Mouse (Mus musculus) MEL (cell line): ENCODE results near the gene Dpy19l3. TPM values are rescaled to one million over a fixed set of nuclear protein-coding genes. Genes with fewer than 3 reads are reported as not detected.

Experiments used
- DNase-seq: peaks from one replicate; pipeline ENCODE4 v3.0.0; 2011; ENCODE audit warnings: low read depth, low spot score
- H3K27ac ChIP-seq: 2 replicates; pipeline ENCODE4 v1.5.1; 2012; ENCODE audit warnings: low read depth, mild to moderate bottlenecking, control low read depth, low read length, moderate library complexity; ENCODE audit not compliant: control insufficient read depth
- H3K27me3 ChIP-seq, 2 experiments: fragments of 150-350 bp in 1 of 2; sonication (generic) in 1 of 2; 2 replicates each; pipeline ENCODE4 v1.6.1; 2012; ENCODE audit warnings: low read length in 2 of 2, mild to moderate bottlenecking in 2 of 2, improper control_type of control experiment in 1 of 2, moderate library complexity in 1 of 2; ENCODE audit not compliant: insufficient read depth in 2 of 2, control insufficient read depth in 1 of 2
- H3K36me3 ChIP-seq, 2 experiments: 2 replicates each; pipeline ENCODE4 v1.6.1; 2012 to 2014; ENCODE audit warnings: low read length in 2 of 2, improper control_type of control experiment in 1 of 2, inconsistent platforms in 1 of 2, mild to moderate bottlenecking in 1 of 2; ENCODE audit not compliant: insufficient read depth in 2 of 2, control insufficient read depth in 1 of 2
- H3K4me1 ChIP-seq, 2 experiments: fragments of 150-350 bp in 1 of 2; sonication (generic) in 1 of 2; 2 replicates each; pipeline ENCODE4 v1.6.1; 2012; ENCODE audit warnings: low read length in 2 of 2, improper control_type of control experiment in 1 of 2, mild to moderate bottlenecking in 1 of 2; ENCODE audit not compliant: insufficient read depth in 2 of 2, control insufficient read depth in 1 of 2
- H3K4me3 ChIP-seq, 2 experiments: fragments of 150-350 bp in 1 of 2; sonication (generic) in 1 of 2; 2 replicates each; pipeline ENCODE4 v1.5.1; 2012; ENCODE audit warnings: low read depth in 2 of 2, low read length in 2 of 2, mild to moderate bottlenecking in 2 of 2, moderate library complexity in 2 of 2, control low read depth in 1 of 2, improper control_type of control experiment in 1 of 2; ENCODE audit not compliant: control insufficient read depth in 1 of 2, insufficient read depth in 1 of 2
- H3K79me2 ChIP-seq: 2 replicates; pipeline ENCODE4 v1.6.1; 2012; ENCODE audit warnings: mild to moderate bottlenecking, low read length, moderate library complexity; ENCODE audit not compliant: control insufficient read depth, poor library complexity, insufficient read depth
- H3K9ac ChIP-seq: 2 replicates; pipeline ENCODE4 v1.6.1; 2012; ENCODE audit warnings: low read depth, mild to moderate bottlenecking, control low read depth, low read length, moderate library complexity; ENCODE audit not compliant: control insufficient read depth, poor library complexity, severe bottlenecking
- H3K9me3 ChIP-seq: fragments of 150-350 bp; sonication (generic); replicated peaks from 2 replicates; pipeline ENCODE4 v1.6.1; 2012; ENCODE audit warnings: mild to moderate bottlenecking, low read length, improper control_type of control experiment, moderate library complexity; ENCODE audit not compliant: insufficient read depth
- BHLHE40 ChIP-seq: IDR thresholded peaks from 2 replicates; pipeline ENCODE4 v1.6.1; 2012; ENCODE audit warnings: low read depth, mild to moderate bottlenecking, inconsistent platforms, low read length, improper control_type of control experiment, borderline replicate concordance
- CHD1 ChIP-seq: IDR thresholded peaks from 2 replicates; pipeline ENCODE4 v1.6.1; 2012; ENCODE audit warnings: low read depth, mild to moderate bottlenecking, inconsistent platforms, low read length, improper control_type of control experiment
- CHD2 ChIP-seq: IDR thresholded peaks from 2 replicates; pipeline ENCODE4 v1.6.1; 2011; ENCODE audit warnings: low read length, improper control_type of control experiment
- CTCF ChIP-seq, 3 experiments: IDR thresholded peaks in 2 of 3; conservative IDR thresholded peaks in 1 of 3; 2 replicates each; pipeline ENCODE4 v1.5.1; 2011 to 2012; ENCODE audit warnings: low read length in 3 of 3, low read depth in 2 of 3, mild to moderate bottlenecking in 2 of 3, improper control_type of control experiment in 1 of 3, inconsistent platforms in 1 of 3, mixed read lengths in 1 of 3, moderate library complexity in 1 of 3; ENCODE audit not compliant: control insufficient read depth in 1 of 3, insufficient read depth in 1 of 3, poor library complexity in 1 of 3, severe bottlenecking in 1 of 3
- ELF1 ChIP-seq: IDR thresholded peaks from 2 replicates; pipeline ENCODE4 v1.6.1; 2014; ENCODE audit warnings: low read depth, mild to moderate bottlenecking, inconsistent platforms, low read length, improper control_type of control experiment, moderate library complexity
- EP300 ChIP-seq, 2 experiments: IDR thresholded peaks; 2 replicates each; pipeline ENCODE4 v1.6.1; 2011; ENCODE audit warnings: improper control_type of control experiment in 2 of 2, low read length in 2 of 2, low read depth in 1 of 2, mild to moderate bottlenecking in 1 of 2
- GATA1 ChIP-seq: IDR thresholded peaks from 2 replicates; pipeline ENCODE4 v1.6.1; 2011; ENCODE audit warnings: low read depth, low read length, improper control_type of control experiment
- JUND ChIP-seq: IDR thresholded peaks from 2 replicates; pipeline ENCODE4 v1.6.1; 2011; ENCODE audit warnings: low read depth, mild to moderate bottlenecking, improper control_type of control experiment, low read length
- MAFK ChIP-seq: IDR thresholded peaks from 2 replicates; pipeline ENCODE4 v1.6.1; 2011; ENCODE audit warnings: low read depth, mild to moderate bottlenecking, low read length, improper control_type of control experiment, borderline replicate concordance
- MAX ChIP-seq: IDR thresholded peaks from 2 replicates; pipeline ENCODE4 v1.6.1; 2011; ENCODE audit warnings: low read length, improper control_type of control experiment
- MAZ ChIP-seq: IDR thresholded peaks from 2 replicates; pipeline ENCODE4 v1.6.1; 2012; ENCODE audit warnings: low read depth, mild to moderate bottlenecking, inconsistent platforms, low read length, improper control_type of control experiment
- MYB ChIP-seq: IDR thresholded peaks from 2 replicates; pipeline ENCODE4 v1.6.1; 2011; ENCODE audit warnings: mild to moderate bottlenecking, low read depth, low read length, improper control_type of control experiment
- POLR2A ChIP-seq, 2 experiments: IDR thresholded peaks; 2 replicates each; pipeline ENCODE4 v1.6.1; 2011 to 2012; ENCODE audit warnings: low read length in 2 of 2, mild to moderate bottlenecking in 2 of 2, control low read depth in 1 of 2, improper control_type of control experiment in 1 of 2, low read depth in 1 of 2, moderate library complexity in 1 of 2; ENCODE audit not compliant: control insufficient read depth in 1 of 2, insufficient read depth in 1 of 2, poor library complexity in 1 of 2
- POLR2AphosphoS2 ChIP-seq: IDR thresholded peaks from 2 replicates; pipeline ENCODE4 v1.6.1; 2011; ENCODE audit warnings: low read length, improper control_type of control experiment
- POLR2AphosphoS5 ChIP-seq: IDR thresholded peaks from 2 replicates; pipeline ENCODE4 v1.6.1; 2012; ENCODE audit warnings: low read depth, borderline replicate concordance, mild to moderate bottlenecking, inconsistent platforms, low read length, moderate library complexity, mixed read lengths
- RCOR1 ChIP-seq: IDR thresholded peaks from 2 replicates; pipeline ENCODE4 v1.6.1; 2012; ENCODE audit warnings: low read depth, mild to moderate bottlenecking, inconsistent platforms, low read length, improper control_type of control experiment
- TCF12 ChIP-seq: IDR thresholded peaks from 2 replicates; pipeline ENCODE4 v1.6.1; 2014; ENCODE audit warnings: low read depth, mild to moderate bottlenecking, inconsistent platforms, low read length, improper control_type of control experiment, moderate library complexity
- USF1 ChIP-seq: IDR thresholded peaks from 2 replicates; pipeline ENCODE4 v1.6.1; 2014; ENCODE audit warnings: low read depth, mild to moderate bottlenecking, inconsistent platforms, low read length, improper control_type of control experiment, moderate library complexity
- USF2 ChIP-seq, 2 experiments: IDR thresholded peaks; 2 replicates each; pipeline ENCODE4 v1.6.1; 2011 to 2012; ENCODE audit warnings: improper control_type of control experiment in 2 of 2, low read length in 2 of 2, borderline replicate concordance in 1 of 2, inconsistent platforms in 1 of 2, low read depth in 1 of 2, mild to moderate bottlenecking in 1 of 2; ENCODE audit not compliant: insufficient read depth in 1 of 2
- polyA plus RNA-seq, 2 experiments: library from polyadenylated mRNA; stranded (reverse) in 1 of 2; unstranded in 1 of 2; fragments of >175 nt in 1 of 2; fragments of >200 nt in 1 of 2; gene quantifications; 2 replicates each; pipeline versions ENCODE4 v1.2.1 to v1.2.4; 2012; ENCODE audit warnings: low replicate concordance in 2 of 2, low read depth in 1 of 2; ENCODE audit not compliant: insufficient read length in 2 of 2, insufficient read depth in 1 of 2, missing spikeins in 1 of 2
- total RNA-seq: library from RNA; depleted of rRNA; stranded (reverse); fragments of 300-350 nt; gene quantifications from 2 replicates; pipeline ENCODE4 v1.2.3, GENCODE M21; 2012

Gene Dpy19l3
- total and polyA plus RNA-seq, 3 experiments, result 7.4 to 9.9 TPM; not detected in 1

DNA sequence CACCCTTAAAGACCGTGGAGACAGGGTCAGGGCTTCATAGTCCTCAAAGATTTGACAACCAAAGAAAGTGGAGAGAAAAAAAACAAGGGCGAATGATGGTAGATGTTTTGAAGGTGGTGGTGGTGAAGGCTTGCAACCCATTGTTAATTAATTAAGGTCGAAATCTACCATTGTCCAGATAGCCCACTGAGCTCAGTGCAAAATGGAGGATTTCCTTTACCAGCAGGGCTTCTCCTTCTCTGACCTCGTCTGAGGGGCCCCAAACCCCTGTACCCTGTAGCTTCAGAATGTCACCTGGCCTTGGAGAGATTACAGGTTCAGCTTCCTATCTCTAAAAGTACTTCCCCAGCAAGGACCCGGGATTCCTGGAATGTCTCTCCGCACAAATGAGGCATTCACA lies 96.4 kb downstream of the Dpy19l3 start:
- no peak for DNase-seq
- Histone ChIP-seq H3K27me3 (no peaks in the 10 kb centered on the region), H3K27ac (no peak overlapping the region), H3K4me1 (no peaks in the 10 kb centered on the region), H3K9me3 (no peaks in the 10 kb centered on the region), H3K79me2 (no peaks in the 10 kb centered on the region), H3K4me3 (no peak overlapping the region), H3K36me3 (no peaks in the 10 kb centered on the region), H3K9ac (no peak overlapping the region)
- TF ChIP-seq MAZ, result no peak
- no peak for TF ChIP-seq BHLHE40
- no peak for TF ChIP-seq CHD2
- no peak for TF ChIP-seq MAX
- TF ChIP-seq MAFK, result no peak
- TF ChIP-seq USF1, result no peak
- TF ChIP-seq TCF12, result no peak
- TF ChIP-seq POLR2AphosphoS2, result no peak
- no peak for TF ChIP-seq MYB
- TF ChIP-seq EP300 (IDR thresholded peaks at IDR 0.05; ENCODE audit: low read depth in 1 of 2, low read length in 2 of 2), result no peak
- TF ChIP-seq POLR2A (IDR thresholded peaks at IDR 0.05; ENCODE audit: control insufficient read depth in 1 of 2, insufficient read depth in 1 of 2, low read depth in 1 of 2, low read length in 2 of 2, poor library complexity in 1 of 2), result no peak
- no peak for TF ChIP-seq ELF1
- no peak for TF ChIP-seq RCOR1
- no peak for TF ChIP-seq USF2 (IDR thresholded peaks at IDR 0.05; ENCODE audit: borderline replicate concordance in 1 of 2, insufficient read depth in 1 of 2, low read depth in 1 of 2, low read length in 2 of 2)
- no peak for TF ChIP-seq POLR2AphosphoS5
- no peak for TF ChIP-seq GATA1
- no peak for TF ChIP-seq JUND
- no peak for TF ChIP-seq CHD1

DNA sequence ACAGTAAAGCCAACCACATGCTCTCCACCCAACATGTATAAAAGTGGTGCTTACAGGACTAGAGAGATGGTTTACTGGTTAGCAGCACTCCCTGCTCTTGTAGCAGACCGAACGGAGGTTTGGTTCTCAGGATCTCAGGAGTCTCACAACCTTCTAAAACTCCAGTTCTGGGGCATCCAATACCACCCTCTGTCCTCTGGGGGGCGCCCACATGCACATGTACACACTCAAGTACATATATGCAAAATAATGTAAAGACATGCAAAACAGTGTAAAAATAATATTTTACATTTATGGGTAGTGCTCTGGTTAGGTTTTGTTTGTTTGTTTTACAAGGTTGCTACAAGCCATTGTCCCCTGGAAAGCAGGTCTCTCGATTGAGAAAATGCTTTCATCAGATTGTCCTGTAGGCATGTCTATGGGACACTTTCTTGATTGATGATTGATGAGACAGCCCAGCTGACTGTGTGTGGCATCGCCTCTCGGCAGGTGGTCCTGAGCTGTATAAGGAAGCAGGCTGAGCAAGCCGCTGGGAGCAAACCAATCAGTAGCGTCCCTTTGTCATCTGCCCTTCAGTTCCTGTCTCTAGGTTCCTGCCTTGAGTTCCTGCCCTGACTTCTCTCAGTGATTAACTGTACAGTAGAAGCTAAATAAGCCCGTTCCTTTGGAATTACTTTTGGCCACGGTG lies 102.5 kb downstream of the Dpy19l3 start:
- Histone ChIP-seq H3K36me3 (peaks cover 0 to 10% of the 10 kb centered on the region in 2 experiments; a peak in 2 of 4 replicates), H3K9ac (no peak overlapping the region), H3K4me1 (peaks cover 2 to 11% of the 10 kb centered on the region in 2 experiments), H3K9me3 (no peaks in the 10 kb centered on the region)
- peak; percentile 59 for DNase-seq
- peak; percentile 36 to 51 (median 48); a peak in 5 of 6 replicates for TF ChIP-seq CTCF (IDR thresholded peaks at IDR 0.05 in 2 of 3, conservative IDR thresholded peaks at IDR 0.05 in 1 of 3; ENCODE audit: control insufficient read depth in 1 of 3, insufficient read depth in 1 of 3, low read depth in 2 of 3, low read length in 3 of 3, poor library complexity in 1 of 3, severe bottlenecking in 1 of 3)
- TF ChIP-seq RCOR1, result no peak
- TF ChIP-seq, all 39 proteins: peak for 1
- Histone ChIP-seq H3K27me3 (no peaks in the 10 kb centered on the region), H3K27ac (no peak overlapping the region), H3K4me3 (no peak overlapping the region), H3K79me2 (peaks cover 5% of the 10 kb centered on the region)
